Mouse (Mus musculus): ENCODE measurements around the gene Ugt2b37. TPM values are rescaled to one million over a fixed set of nuclear protein-coding genes. Genes with fewer than 3 reads are reported as not detected.
"Not testable (repeated sequence)": the region's sequence is repeated elsewhere in the genome, so short reads cannot be mapped to it uniquely, and the experiment has no call there.

The Ugt2b37 gene
- polyA plus RNA-seq (2012; ENCODE audit: insufficient read depth, insufficient read length, missing spikeins): not detected in 2 replicates

- H3K4me1 ChIP-seq (ENCODE audit: control insufficient read depth, insufficient read depth, insufficient read length, low read length); H3K4me3 ChIP-seq (ENCODE audit: insufficient read depth, low read depth, low read length); H3K27ac ChIP-seq (replicated peaks; ENCODE audit: low read depth, low read length): not testable (repeated sequence)
Measured at GRCm38 (mm10) chr5:87254676-87255075, at the start of gene Ugt2b37. TSS of gene Ugt2b37 (minus strand) at chr5:87254804.

- H3K27ac ChIP-seq (replicated peaks; ENCODE audit: low read depth, low read length); H3K4me3 ChIP-seq (ENCODE audit: insufficient read depth, low read depth, low read length); H3K4me1 ChIP-seq (ENCODE audit: control insufficient read depth, insufficient read depth, insufficient read length, low read length): not testable (repeated sequence)
Measured at GRCm38 (mm10) chr5:87286180-87286579, 31.6 kb upstream of the Ugt2b37 start.

GRCm38 (mm10) chr5:87275986-87276385, 21.4 kb upstream of the Ugt2b37 start:
- not testable (repeated sequence) for H3K27ac ChIP-seq (replicated peaks; ENCODE audit: low read depth, low read length); H3K4me3 ChIP-seq (ENCODE audit: insufficient read depth, low read depth, low read length); H3K4me1 ChIP-seq (ENCODE audit: control insufficient read depth, insufficient read depth, insufficient read length, low read length)

- H3K27ac ChIP-seq (replicated peaks; ENCODE audit: low read depth, low read length): no peak overlapping the region
- H3K4me3 ChIP-seq (ENCODE audit: insufficient read depth, low read depth, low read length): no peak overlapping the region
- no peaks in the 10 kb centered on the region for H3K4me1 ChIP-seq (ENCODE audit: control insufficient read depth, insufficient read depth, insufficient read length, low read length)
Measured at GRCm38 (mm10) chr5:87275581-87275980, 21.0 kb upstream of the Ugt2b37 start.

GRCm38 (mm10) chr5:87255831-87256230, 1.2 kb upstream of the Ugt2b37 start:
- H3K4me1 ChIP-seq (ENCODE audit: control insufficient read depth, insufficient read depth, insufficient read length, low read length): no peaks in the 10 kb centered on the region
- no peak overlapping the region for H3K4me3 ChIP-seq (ENCODE audit: insufficient read depth, low read depth, low read length)
- H3K27ac ChIP-seq (replicated peaks; ENCODE audit: low read depth, low read length): no peak overlapping the region

- H3K4me1 ChIP-seq (ENCODE audit: control insufficient read depth, insufficient read depth, insufficient read length, low read length); H3K4me3 ChIP-seq (ENCODE audit: insufficient read depth, low read depth, low read length); H3K27ac ChIP-seq (replicated peaks; ENCODE audit: low read depth, low read length): not testable (repeated sequence)
Measured at GRCm38 (mm10) chr5:87242140-87242539, 12.5 kb downstream of the Ugt2b37 start.

GRCm38 (mm10) chr5:87196430-87196829, 58.2 kb downstream of the Ugt2b37 start:
- not testable (repeated sequence) for H3K4me3 ChIP-seq (ENCODE audit: insufficient read depth, low read depth, low read length); H3K27ac ChIP-seq (replicated peaks; ENCODE audit: low read depth, low read length); H3K4me1 ChIP-seq (ENCODE audit: control insufficient read depth, insufficient read depth, insufficient read length, low read length)

Other genes starting within 250 kb of the Ugt2b37 start
- not detected in 2 replicates for gene Ugt2b36, start 162.2 kb downstream of the Ugt2b37 start, polyA plus RNA-seq (2012; ENCODE audit: insufficient read depth, insufficient read length, missing spikeins)
- gene Ugt2b5, start 114.5 kb downstream of the Ugt2b37 start, polyA plus RNA-seq (2012; ENCODE audit: insufficient read depth, insufficient read length, missing spikeins): not detected in 2 replicates
- gene Ugt2a3, start 82.4 kb upstream of the Ugt2b37 start, polyA plus RNA-seq (2012; ENCODE audit: insufficient read depth, insufficient read length, missing spikeins): not detected in 2 replicates
- not detected in 2 replicates for gene Ugt2b38, start 169.4 kb upstream of the Ugt2b37 start, polyA plus RNA-seq (2012; ENCODE audit: insufficient read depth, insufficient read length, missing spikeins)
- not detected in 2 replicates for gene Ugt2a2, start 227.5 kb upstream of the Ugt2b37 start, polyA plus RNA-seq (2012; ENCODE audit: insufficient read depth, insufficient read length, missing spikeins)
- gene Gm43638, start 232.0 kb upstream of the Ugt2b37 start, polyA plus RNA-seq (2012; ENCODE audit: insufficient read depth, insufficient read length, missing spikeins): not detected in 2 replicates
- not detected in 2 replicates for gene Ugt2a1, start 236.1 kb upstream of the Ugt2b37 start, polyA plus RNA-seq (2012; ENCODE audit: insufficient read depth, insufficient read length, missing spikeins)

All from brown adipose tissue, adult 24 weeks (tissue).